Mouse (Mus musculus) macrophage (primary cell): Measurements from ENCODE around the gene Stac2. TPM values are rescaled to one million over a fixed set of nuclear protein-coding genes. Genes with fewer than 3 reads are reported as not detected.
A peak's percentile ranks its signal among the peaks of the same experiment; 100 is the strongest.

Experiments
- H3K27ac ChIP-seq: fragments of 350-480 bp; formaldehyde crosslinking; 2 replicates; pipeline ENCODE4 v1.9.0; 2021
- H3K36me3 ChIP-seq: fragments of 350-480 bp; formaldehyde crosslinking; 2 replicates; pipeline ENCODE4 v1.9.0; 2021; ENCODE audit errors: inconsistent target
- H3K4me3 ChIP-seq: fragments of 350-480 bp; formaldehyde crosslinking; 2 replicates; pipeline ENCODE4 v1.9.0; 2021; ENCODE audit errors: inconsistent target
- H3K79me2 ChIP-seq: fragments of 350-480 bp; formaldehyde crosslinking; 2 replicates; pipeline ENCODE4 v1.9.0; 2021; ENCODE audit errors: inconsistent target
- WGBS: methylation state at CpG from one replicate; pipeline ENCODE4 v1.1.7; 2026; ENCODE audit warnings: inconsistent platforms; ENCODE audit not compliant: missing documents; 5-methylcytosine and 5-hydroxymethylcytosine counted together
- polyA plus RNA-seq: library from polyadenylated mRNA; stranded (reverse); fragments of 250-400 nt; gene quantifications from 3 replicates; pipeline ENCODE4 v1.2.4, GENCODE M21; 2018; ENCODE audit warnings: inconsistent platforms

Stac2 gene
- polyA plus RNA-seq, 1 experiment from 2014 or later: 9.6 TPM

- under 1% methylated on average over 42 of the region's 42 CpGs for WGBS
- Histone ChIP-seq H3K27ac (peak overlapping the region; percentile 86), H3K79me2 (peaks cover 30% of the 10 kb centered on the region), H3K36me3 (peaks cover 9% of the 10 kb centered on the region; the same call in 1 of the 2 replicates), H3K4me3 (peak overlapping the region; percentile 93)
Measured at GRCm38 (mm10) chr11:97987551-97988526, 65.4 kb downstream of the Stac2 start.

DNA sequence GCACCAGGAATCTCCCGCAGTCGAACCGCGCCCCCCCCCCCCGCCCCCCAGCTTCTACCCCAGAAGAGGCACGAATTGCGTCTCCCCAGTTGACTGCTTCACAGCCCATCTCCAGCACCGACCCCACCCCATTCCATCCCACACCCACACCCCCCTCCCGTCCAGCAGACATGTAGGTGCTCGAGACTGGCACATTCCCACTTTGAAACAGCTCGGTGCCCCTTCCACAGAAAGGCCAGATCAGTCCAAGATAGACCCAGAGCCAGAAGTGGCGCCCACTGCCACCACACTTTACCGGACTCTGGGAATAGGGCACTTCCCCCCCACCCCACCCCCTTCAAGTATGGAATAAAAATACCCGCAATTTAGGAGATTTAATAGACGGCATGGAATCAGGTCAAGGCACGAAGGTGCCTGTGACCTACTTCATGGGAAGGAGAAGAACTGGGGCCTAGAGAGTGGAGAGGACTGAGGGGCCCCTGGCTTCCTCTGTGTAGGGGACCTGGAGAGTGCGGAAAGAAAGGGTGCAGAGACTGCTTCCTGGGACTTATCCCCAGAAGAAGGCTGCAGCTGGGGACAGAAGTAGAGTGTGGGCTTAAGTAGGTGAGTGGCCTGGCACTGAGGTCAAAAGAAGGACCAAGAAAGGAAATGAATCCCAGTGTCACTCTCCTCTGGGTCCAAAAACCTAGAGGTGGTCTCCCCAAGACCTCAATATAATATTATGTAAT is 66.4 kb downstream of the Stac2 start:
- H3K27ac ChIP-seq: peak overlapping the region; percentile 86; the same call in 1 of the 2 replicates
- H3K36me3 ChIP-seq: no peaks in the 10 kb centered on the region
- H3K4me3 ChIP-seq: peak overlapping the region; percentile 93; the same call in 1 of the 2 replicates
- peaks cover 36% of the 10 kb centered on the region for H3K79me2 ChIP-seq
- WGBS: 41% methylated on average over 14 of the region's 17 CpGs

Other genes with a start within 250 kb of the Stac2 start
- gene B230217C12Rik, start 212.7 kb downstream of the Stac2 start, polyA plus RNA-seq: 0.68 to 1.1 TPM (median 0.72 TPM) in 3 replicates
- gene Fbxo47, start 169.3 kb downstream of the Stac2 start, polyA plus RNA-seq: 0.14 to 0.69 TPM (median 0.51 TPM) in 3 replicates
- 13.4 to 21.7 TPM (median 14.8 TPM) in 3 replicates for gene Plxdc1, start 67.0 kb downstream of the Stac2 start, polyA plus RNA-seq
- gene Arl5c, start 57.3 kb downstream of the Stac2 start, polyA plus RNA-seq: 5.0 to 99.1 TPM (median 38.4 TPM) in 3 replicates
- gene Cacnb1, start 30.4 kb downstream of the Stac2 start, polyA plus RNA-seq: 0.52 to 3.0 TPM (median 1.7 TPM) in 3 replicates
- 1,810 to 2,012 TPM (median 1,833 TPM) in 3 replicates for gene Rpl19, start 26.8 kb downstream of the Stac2 start, polyA plus RNA-seq
- 6.5 to 19.0 TPM (median 13.4 TPM) in 3 replicates for gene Fbxl20, start 96.9 kb upstream of the Stac2 start, polyA plus RNA-seq
- gene Med1, start 139.8 kb upstream of the Stac2 start, polyA plus RNA-seq: 19.0 to 20.5 TPM (median 19.3 TPM) in 3 replicates
- gene Cdk12, start 149.6 kb upstream of the Stac2 start, polyA plus RNA-seq: 15.1 to 22.0 TPM (median 19.2 TPM) in 3 replicates